Mouse (Mus musculus): ENCODE results near the gene Fkbp11. TPM values are rescaled to one million over a fixed set of nuclear protein-coding genes. Genes with fewer than 3 reads are reported as not detected.

Gene Fkbp11
- polyA plus RNA-seq, 1 experiment from 2014 or later, result 23.4 TPM

GRCm38 (mm10) chr15:98717301-98717700 is 10.7 kb downstream of the Fkbp11 start:
- no peak overlapping the region for H3K4me3 ChIP-seq (ENCODE audit: control insufficient read depth in 1 of 2, insufficient read depth in 1 of 2, low read depth in 1 of 2, low read length in 2 of 2)
- WGBS, result 55% methylated on average over 16 of the region's 16 CpGs
- peaks cover 4 to 8% of the 10 kb centered on the region in 2 experiments; a peak in 3 of 4 replicates for H3K4me1 ChIP-seq (ENCODE audit: control insufficient read depth in 2 of 2, insufficient read depth in 2 of 2, low read length in 2 of 2)
- no peaks in the 10 kb centered on the region; the same call in 1 of the 2 replicates for H3K27me3 ChIP-seq (ENCODE audit: control insufficient read depth, insufficient read depth, low read length)
- ATAC-seq (ENCODE audit: insufficient number of reproducible peaks, insufficient read depth, low FRiP score, low read depth), result no peak
- no peak overlapping the region for H3K27ac ChIP-seq (replicated peaks in 1 of 2; ENCODE audit: control insufficient read depth in 1 of 2, insufficient read depth in 1 of 2, low read depth in 2 of 2, low read length in 2 of 2)
- no peak overlapping the region for H3K9ac ChIP-seq (ENCODE audit: low read length)
- H3K9me3 ChIP-seq (ENCODE audit: control insufficient read depth, low read length), result no peaks in the 10 kb centered on the region
- H3K36me3 ChIP-seq (ENCODE audit: control insufficient read depth, insufficient read depth, low read length), result no peaks in the 10 kb centered on the region
- no peak overlapping the region for H3K4me2 ChIP-seq (ENCODE audit: low read length)

GRCm38 (mm10) chr15:98714230-98714652 is 13.8 kb downstream of the Fkbp11 start:
- Histone ChIP-seq H3K9me3 (ENCODE audit: control insufficient read depth, low read length) (no peaks in the 10 kb centered on the region), H3K4me1 (ENCODE audit: control insufficient read depth in 2 of 2, insufficient read depth in 2 of 2, low read length in 2 of 2) (peaks cover 4 to 8% of the 10 kb centered on the region in 2 experiments; a peak in 3 of 4 replicates), H3K27me3 (ENCODE audit: control insufficient read depth, insufficient read depth, low read length) (no peaks in the 10 kb centered on the region; the same call in 1 of the 2 replicates), H3K36me3 (ENCODE audit: control insufficient read depth, insufficient read depth, low read length) (no peaks in the 10 kb centered on the region), H3K27ac (replicated peaks in 1 of 2; ENCODE audit: control insufficient read depth in 1 of 2, insufficient read depth in 1 of 2, low read depth in 2 of 2, low read length in 2 of 2) (peak overlapping the region in 1 of 2 experiments; percentile 19; a peak in 1 of 4 replicates), H3K9ac (ENCODE audit: low read length) (no peak overlapping the region), H3K4me2 (ENCODE audit: low read length) (no peak overlapping the region), H3K4me3 (ENCODE audit: control insufficient read depth in 1 of 2, insufficient read depth in 1 of 2, low read depth in 1 of 2, low read length in 2 of 2) (no peak overlapping the region)
- 43% methylated on average over 5 of the region's 5 CpGs for WGBS
- no peak for ATAC-seq (ENCODE audit: insufficient number of reproducible peaks, insufficient read depth, low FRiP score, low read depth)

- no peaks in the 10 kb centered on the region; the same call in 1 of the 2 replicates for H3K27me3 ChIP-seq (ENCODE audit: control insufficient read depth, insufficient read depth, low read length)
- ATAC-seq (ENCODE audit: insufficient number of reproducible peaks, insufficient read depth, low FRiP score, low read depth), result no peak
- no peak overlapping the region for H3K4me3 ChIP-seq (ENCODE audit: control insufficient read depth in 1 of 2, insufficient read depth in 1 of 2, low read depth in 1 of 2, low read length in 2 of 2)
- no peak overlapping the region for H3K4me2 ChIP-seq (ENCODE audit: low read length)
- H3K27ac ChIP-seq (replicated peaks in 1 of 2; ENCODE audit: control insufficient read depth in 1 of 2, insufficient read depth in 1 of 2, low read depth in 2 of 2, low read length in 2 of 2), result no peak overlapping the region
- no peaks in the 10 kb centered on the region for H3K36me3 ChIP-seq (ENCODE audit: control insufficient read depth, insufficient read depth, low read length)
- H3K9ac ChIP-seq (ENCODE audit: low read length), result no peak overlapping the region
- 15% methylated on average over 9 of the region's 9 CpGs for WGBS
- H3K9me3 ChIP-seq (ENCODE audit: control insufficient read depth, low read length), result no peaks in the 10 kb centered on the region
- H3K4me1 ChIP-seq (ENCODE audit: control insufficient read depth in 2 of 2, insufficient read depth in 2 of 2, low read length in 2 of 2), result peaks cover 6 to 8% of the 10 kb centered on the region in 2 experiments; a peak in 3 of 4 replicates
These were observed 17.6 kb downstream of the Fkbp11 start for GRCm38 (mm10) chr15:98710442-98710841.

DNA sequence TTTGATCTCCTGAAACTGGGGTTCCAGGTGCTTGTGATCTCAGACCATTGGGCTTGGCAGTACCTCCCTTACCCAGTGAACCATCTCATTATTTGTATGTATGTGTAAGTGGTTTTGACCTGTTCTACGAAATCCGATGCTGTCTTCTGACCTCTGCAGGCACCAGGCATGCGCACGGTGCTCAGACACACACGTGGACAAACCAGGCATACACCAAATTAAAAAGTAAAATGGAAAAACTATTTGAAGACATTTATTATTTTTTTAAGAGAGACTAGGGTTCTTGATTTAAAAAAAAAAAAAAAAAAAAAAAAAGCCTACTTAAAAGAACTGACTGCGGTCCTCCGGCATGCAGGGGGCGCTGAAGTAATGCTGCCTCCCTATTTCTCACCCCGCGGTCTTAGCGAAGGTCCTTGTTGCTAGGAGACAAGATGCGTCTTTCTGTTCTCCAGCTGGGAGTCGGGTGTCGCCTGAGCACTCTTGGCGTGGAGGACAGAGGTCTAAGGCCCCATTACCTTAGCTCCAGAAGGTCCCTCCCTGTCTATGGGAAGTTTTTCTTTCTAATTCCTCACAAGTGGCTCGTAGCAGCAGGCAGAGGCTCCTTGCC is 20.1 kb downstream of the Fkbp11 start, which contains the start of gene Ccdc65:
TSS of gene Ccdc65 (plus strand) at position 442 of the 607 bp plus-strand sequence.
- no peaks in the 10 kb centered on the region for H3K9me3 ChIP-seq (ENCODE audit: control insufficient read depth, low read length)

DNA sequence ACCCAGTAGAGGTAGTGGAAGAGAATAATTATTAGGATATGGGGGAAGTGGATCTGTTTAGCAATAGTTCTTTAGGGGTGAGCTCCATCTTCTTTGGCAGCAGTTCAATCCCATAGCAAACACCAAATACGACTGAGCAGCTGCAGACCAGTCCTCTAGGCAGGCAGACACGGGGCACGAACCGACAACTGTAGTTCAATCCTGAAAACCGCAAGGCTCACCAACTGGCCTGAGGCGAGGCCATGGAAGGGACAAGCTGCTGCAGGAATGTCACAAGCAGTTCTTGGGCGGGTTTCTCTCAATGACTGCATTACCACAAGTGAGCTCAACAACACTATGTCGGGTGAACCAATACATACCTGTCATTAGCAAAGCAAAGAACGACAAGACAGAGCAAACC is 23.7 kb downstream of the Fkbp11 start:
- Histone ChIP-seq H3K36me3 (ENCODE audit: control insufficient read depth, insufficient read depth, low read length) (no peaks in the 10 kb centered on the region), H3K27me3 (ENCODE audit: control insufficient read depth, insufficient read depth, low read length) (peaks cover 41% of the 10 kb centered on the region), H3K9ac (ENCODE audit: low read length) (no peak overlapping the region), H3K27ac (replicated peaks in 1 of 2; ENCODE audit: control insufficient read depth in 1 of 2, insufficient read depth in 1 of 2, low read depth in 2 of 2, low read length in 2 of 2) (no peak overlapping the region), H3K4me1 (ENCODE audit: control insufficient read depth in 2 of 2, insufficient read depth in 2 of 2, low read length in 2 of 2) (peaks cover 0 to 6% of the 10 kb centered on the region in 2 experiments; a peak in 1 of 4 replicates), H3K4me3 (ENCODE audit: control insufficient read depth in 1 of 2, insufficient read depth in 1 of 2, low read depth in 1 of 2, low read length in 2 of 2) (no peak overlapping the region), H3K9me3 (ENCODE audit: control insufficient read depth, low read length) (no peaks in the 10 kb centered on the region), H3K4me2 (ENCODE audit: low read length) (no peak overlapping the region)
- no peak for ATAC-seq (ENCODE audit: insufficient number of reproducible peaks, insufficient read depth, low FRiP score, low read depth)
- WGBS, result 55% methylated on average over 9 of the region's 9 CpGs

More for the DNA sequence above, 20.1 kb downstream of the Fkbp11 start, which contains the start of gene Ccdc65:
- Histone ChIP-seq H3K27ac (replicated peaks in 1 of 2; ENCODE audit: control insufficient read depth in 1 of 2, insufficient read depth in 1 of 2, low read depth in 2 of 2, low read length in 2 of 2) (no peak within 1 kb of the TSS), H3K4me2 (ENCODE audit: low read length) (peak within 1 kb of the TSS; percentile 66), H3K4me1 (ENCODE audit: control insufficient read depth in 2 of 2, insufficient read depth in 2 of 2, low read length in 2 of 2) (peaks cover 0 to 2% of the 10 kb centered on the region in 2 experiments; a peak in 1 of 4 replicates), H3K4me3 (ENCODE audit: control insufficient read depth in 1 of 2, insufficient read depth in 1 of 2, low read depth in 1 of 2, low read length in 2 of 2) (peak within 1 kb of the TSS; percentile 39 to 42), H3K9ac (ENCODE audit: low read length) (peak within 1 kb of the TSS; percentile 39; the same call in 1 of the 2 replicates), H3K27me3 (ENCODE audit: control insufficient read depth, insufficient read depth, low read length) (peaks cover 10% of the 10 kb centered on the region), H3K36me3 (ENCODE audit: control insufficient read depth, insufficient read depth, low read length) (no peaks in the 10 kb centered on the region)
- WGBS, result 18% methylated on average over 16 of the region's 16 CpGs
- ATAC-seq (ENCODE audit: insufficient number of reproducible peaks, insufficient read depth, low FRiP score, low read depth), result no peak

DNA sequence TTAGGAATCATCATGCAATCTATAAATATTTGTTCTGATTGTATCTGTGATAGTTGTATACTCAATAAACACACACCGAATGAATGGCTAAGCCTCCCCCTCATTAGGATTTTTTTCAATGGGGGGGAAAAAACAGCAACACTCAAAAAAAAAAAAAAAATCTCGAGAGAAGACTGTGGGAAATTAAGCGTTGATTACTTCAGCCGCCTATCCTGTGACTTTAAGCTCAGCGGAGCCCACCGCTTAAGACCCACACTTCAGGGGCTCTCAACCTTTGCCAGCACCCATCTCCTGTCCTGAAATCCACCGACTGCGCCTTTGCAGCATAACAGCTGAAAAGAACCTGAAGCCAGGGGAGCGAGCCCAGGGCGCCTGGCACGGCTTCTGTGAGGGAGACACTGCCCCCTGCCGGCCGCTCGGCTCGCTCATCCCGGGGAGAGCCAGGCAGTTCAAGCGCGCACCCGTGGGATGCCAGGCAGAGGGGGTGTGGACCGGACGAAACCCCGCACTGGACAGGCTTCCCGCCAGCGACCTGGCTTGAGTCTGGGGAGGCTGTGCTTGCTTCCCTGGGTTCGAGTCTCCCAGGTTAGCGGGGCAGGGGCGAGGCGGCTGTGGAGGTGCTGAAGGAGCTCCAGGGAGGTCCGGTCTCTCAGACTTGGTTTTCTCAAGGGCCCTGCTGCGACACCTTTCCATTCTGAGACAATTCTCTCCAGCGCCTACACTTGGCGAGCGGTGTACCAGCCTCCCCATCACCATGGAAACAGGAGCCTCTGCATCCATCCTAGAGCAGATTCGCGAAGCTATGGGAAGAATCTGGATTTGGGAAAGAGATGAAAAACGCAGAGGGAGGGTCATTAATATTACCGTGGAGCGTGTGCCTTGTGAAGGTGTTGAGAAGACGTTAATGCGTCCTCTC is 28.6 kb downstream of the Fkbp11 start:
- no peaks in the 10 kb centered on the region for H3K36me3 ChIP-seq (ENCODE audit: control insufficient read depth, insufficient read depth, low read length)
- peak overlapping the region; percentile 31 to 33 for H3K4me3 ChIP-seq (ENCODE audit: control insufficient read depth in 1 of 2, insufficient read depth in 1 of 2, low read depth in 1 of 2, low read length in 2 of 2)
- H3K9ac ChIP-seq (ENCODE audit: low read length), result peak overlapping the region; percentile 51; the same call in 1 of the 2 replicates
- H3K4me1 ChIP-seq (ENCODE audit: control insufficient read depth in 2 of 2, insufficient read depth in 2 of 2, low read length in 2 of 2), result peaks cover 0 to 5% of the 10 kb centered on the region in 2 experiments; a peak in 1 of 4 replicates
- WGBS, result 6% methylated on average over 40 of the region's 40 CpGs
- peak overlapping the region; percentile 63 for H3K4me2 ChIP-seq (ENCODE audit: low read length)
- peaks cover 34% of the 10 kb centered on the region for H3K27me3 ChIP-seq (ENCODE audit: control insufficient read depth, insufficient read depth, low read length)
- peak; percentile 77 for ATAC-seq (ENCODE audit: insufficient number of reproducible peaks, insufficient read depth, low FRiP score, low read depth)
- H3K9me3 ChIP-seq (ENCODE audit: control insufficient read depth, low read length), result no peaks in the 10 kb centered on the region
- H3K27ac ChIP-seq (replicated peaks in 1 of 2; ENCODE audit: control insufficient read depth in 1 of 2, insufficient read depth in 1 of 2, low read depth in 2 of 2, low read length in 2 of 2), result no peak overlapping the region

- H3K27ac ChIP-seq (replicated peaks in 1 of 2; ENCODE audit: control insufficient read depth in 1 of 2, insufficient read depth in 1 of 2, low read depth in 2 of 2, low read length in 2 of 2), result no peak overlapping the region
- H3K4me2 ChIP-seq (ENCODE audit: low read length), result no peak overlapping the region
- no peak overlapping the region for H3K9ac ChIP-seq (ENCODE audit: low read length)
- WGBS, result 60% methylated on average over 8 of the region's 8 CpGs
- H3K4me1 ChIP-seq (ENCODE audit: control insufficient read depth in 2 of 2, insufficient read depth in 2 of 2, low read length in 2 of 2), result peaks cover 16 to 20% of the 10 kb centered on the region in 2 experiments
- no peak overlapping the region for H3K4me3 ChIP-seq (ENCODE audit: control insufficient read depth in 1 of 2, insufficient read depth in 1 of 2, low read depth in 1 of 2, low read length in 2 of 2)
- H3K9me3 ChIP-seq (ENCODE audit: control insufficient read depth, low read length), result no peaks in the 10 kb centered on the region
- H3K36me3 ChIP-seq (ENCODE audit: control insufficient read depth, insufficient read depth, low read length), result no peaks in the 10 kb centered on the region
- H3K27me3 ChIP-seq (ENCODE audit: control insufficient read depth, insufficient read depth, low read length), result peaks cover 16% of the 10 kb centered on the region
- ATAC-seq (ENCODE audit: insufficient number of reproducible peaks, insufficient read depth, low FRiP score, low read depth), result no peak
These were observed 31.8 kb downstream of the Fkbp11 start for GRCm38 (mm10) chr15:98696216-98696615.
